Mouse (Mus musculus): ENCODE results near the gene Polr2g.

DNA sequence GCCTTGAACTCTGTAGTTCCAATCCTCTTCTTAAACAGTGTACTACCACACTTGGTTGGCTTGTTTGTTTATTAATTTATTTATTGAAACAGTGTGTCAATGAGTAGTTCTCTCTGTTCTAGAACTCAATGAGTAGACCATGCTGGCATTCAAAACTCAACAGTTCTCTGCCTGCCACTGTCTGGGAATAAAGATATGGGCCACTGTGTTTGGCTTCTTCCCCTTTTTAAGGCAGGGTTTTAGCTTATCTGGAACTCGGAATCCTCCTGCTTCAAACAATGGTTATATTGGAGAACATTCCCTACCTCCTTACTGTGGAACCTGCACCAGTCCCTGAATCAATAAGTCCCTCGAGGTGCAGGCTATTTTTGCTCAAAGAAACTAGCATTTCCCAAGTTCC lies 39.5 kb downstream of the Polr2g start:
- no peak for TF ChIP-seq POLR2A (IDR thresholded peaks at IDR 0.05; ENCODE audit: insufficient read depth, low read depth, low read length)
- no peak for TF ChIP-seq CTCF (IDR thresholded peaks at IDR 0.05)
- no peak for TF ChIP-seq EP300 (IDR thresholded peaks at IDR 0.05; ENCODE audit: insufficient read depth, low read depth, low read length)

All from heart, adult 2 months (tissue).